Mouse (Mus musculus) cerebellum, adult 11-12 months (tissue): ENCODE measurements at regions not wholly inside any gene's neighbourhood (a gene's known extent, or its start where the extent isn't known, plus 50 kb on each side); places are given as distances from the start of the nearest gene placed in this dataset.
"Not testable (repeated sequence)": the region's sequence is repeated elsewhere in the genome, so short reads cannot be mapped to it uniquely, and the experiment has no call there.

Source experiments
- DNase-seq: peaks from one replicate; pipeline ENCODE4 v3.0.0; 2022

GRCm38 (mm10) chr2:78416574-78417109 lies 451.3 kb upstream of the Ube2e3 start:
- DNase-seq = no peak

DNA sequence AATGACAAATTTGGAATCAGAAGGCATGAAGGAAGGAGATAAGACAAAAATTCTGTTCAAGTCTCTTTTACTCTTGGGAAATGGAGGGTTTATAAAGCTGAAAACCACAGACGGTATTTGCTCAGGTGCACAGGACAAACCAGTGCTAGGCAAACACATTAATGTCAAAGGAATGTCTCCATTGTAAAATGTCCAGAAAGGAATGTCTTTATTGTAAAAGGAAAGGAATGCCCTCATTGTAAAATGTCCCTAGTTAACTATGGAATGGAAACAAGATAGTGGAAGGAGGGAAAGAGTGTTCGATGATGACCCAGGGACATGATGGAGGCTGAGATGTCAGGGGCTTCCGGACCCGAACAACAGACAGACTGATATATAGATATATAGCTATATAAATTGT lies 454.9 kb upstream of the Ube2e3 start:
- DNase-seq = no peak

DNA sequence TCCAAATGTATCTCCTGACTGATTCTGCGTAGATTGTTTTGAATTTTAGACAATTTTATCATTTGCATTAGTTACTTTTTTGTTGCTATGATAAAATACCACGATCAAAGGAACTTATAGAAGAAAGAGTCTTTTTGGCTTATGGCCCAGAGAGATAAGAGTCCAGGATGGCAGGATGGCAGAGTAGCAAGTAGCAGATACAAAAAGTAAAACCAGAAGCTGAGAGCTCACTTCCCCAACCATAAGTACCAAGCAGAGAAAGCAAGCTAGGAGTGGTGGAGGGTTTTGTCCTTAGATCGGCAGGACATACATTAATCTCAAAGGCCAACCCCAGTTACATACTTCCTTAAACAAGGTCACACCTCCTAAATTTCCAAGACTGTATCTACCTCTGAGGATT lies 457.7 kb upstream of the Cwc22 start:
- no peak for DNase-seq

GRCm38 (mm10) chr2:78399236-78399635 lies 453.1 kb upstream of the Cwc22 start:
- DNase-seq = no peak

DNA sequence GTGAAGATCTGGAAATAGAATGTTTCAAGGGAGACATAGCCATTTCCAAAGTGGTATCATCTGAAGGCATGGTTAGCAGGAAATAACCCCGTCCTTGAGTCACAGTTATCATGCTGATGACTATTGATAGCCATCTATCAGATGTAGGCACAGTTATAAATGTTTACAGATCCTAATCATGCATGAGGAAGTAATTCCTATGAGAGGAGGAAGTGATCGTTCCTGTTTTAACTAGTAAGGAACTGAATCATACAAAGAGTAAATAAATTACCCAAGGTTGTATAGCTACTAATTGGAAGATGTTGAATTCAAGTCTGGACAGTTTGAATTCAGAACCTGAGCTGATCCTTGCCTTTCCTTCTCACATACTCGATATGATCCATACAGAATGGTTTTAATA lies 450.7 kb upstream of the Cwc22 start:
- DNase-seq = no peak

- no peak for DNase-seq
Observed at GRCm38 (mm10) chr2:78393090-78393489, 446.9 kb upstream of the Cwc22 start.

DNA sequence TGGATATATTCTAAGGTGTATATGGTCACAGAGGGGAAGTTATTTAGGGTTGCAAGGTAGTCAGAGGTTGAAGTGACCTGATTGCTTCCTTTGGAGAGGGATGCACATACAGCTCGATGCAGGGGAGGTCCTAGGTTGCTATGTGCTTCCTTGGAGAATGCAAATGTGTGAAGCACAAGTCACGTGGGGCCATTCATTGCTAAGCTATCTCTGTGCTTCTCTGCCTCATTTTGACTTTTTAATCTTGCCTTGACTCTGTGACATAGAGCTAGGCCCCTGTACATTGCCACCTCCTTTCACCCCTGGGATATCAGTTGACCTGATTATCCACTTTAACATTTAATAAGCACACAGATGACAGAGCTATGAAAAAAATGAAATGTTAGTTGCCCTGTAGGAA lies 446.2 kb upstream of the Cwc22 start:
- DNase-seq = no peak

DNA sequence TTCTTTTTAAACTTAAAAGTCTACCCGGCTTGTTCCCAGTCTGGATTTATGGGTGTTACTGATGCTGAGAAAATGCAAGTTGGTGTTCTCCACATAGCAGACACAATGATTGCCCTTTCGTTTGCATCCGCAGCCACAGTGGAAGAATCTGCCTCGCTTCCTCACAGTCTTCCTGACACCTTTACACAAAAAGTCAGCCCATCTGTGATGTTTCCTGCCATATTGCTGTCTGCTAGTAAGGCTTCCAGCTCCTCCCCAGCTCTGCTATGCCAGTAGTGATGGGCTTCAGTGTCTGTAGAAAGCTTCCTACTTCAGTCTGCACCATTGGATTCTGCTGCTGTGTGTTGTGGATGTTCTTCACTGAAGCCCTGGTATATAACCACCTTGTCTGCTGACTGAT lies 441.8 kb upstream of the Cwc22 start:
- DNase-seq = no peak

- no peak for DNase-seq
Observed at GRCm38 (mm10) chr2:78381234-78381633, 435.1 kb upstream of the Cwc22 start.

- peak; percentile 87 for DNase-seq
Observed at GRCm38 (mm10) chr2:78331736-78332475, 385.7 kb upstream of the Cwc22 start.

DNA sequence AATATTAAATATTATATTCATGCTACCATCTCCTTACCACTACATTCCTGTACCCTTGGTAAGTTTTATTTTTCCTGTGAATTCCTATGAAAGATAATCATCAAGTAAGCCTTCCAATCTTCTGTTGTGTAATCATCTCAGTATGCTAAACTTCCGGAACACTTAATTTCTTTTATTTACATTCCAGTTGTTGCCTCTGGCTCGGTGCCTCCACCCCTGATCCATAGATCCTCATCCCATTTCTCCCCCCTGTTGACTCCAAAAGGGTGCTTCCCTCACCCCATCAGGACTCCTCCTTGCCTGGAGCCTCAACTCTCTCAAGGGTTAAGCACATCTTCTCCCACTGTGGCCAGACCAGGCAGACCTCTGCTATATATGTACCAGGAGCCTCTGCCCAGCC lies 379.9 kb upstream of the Cwc22 start:
- DNase-seq = no peak

- no peak for DNase-seq
Observed at GRCm38 (mm10) chr2:78322216-78322965, 376.2 kb upstream of the Cwc22 start.

DNA sequence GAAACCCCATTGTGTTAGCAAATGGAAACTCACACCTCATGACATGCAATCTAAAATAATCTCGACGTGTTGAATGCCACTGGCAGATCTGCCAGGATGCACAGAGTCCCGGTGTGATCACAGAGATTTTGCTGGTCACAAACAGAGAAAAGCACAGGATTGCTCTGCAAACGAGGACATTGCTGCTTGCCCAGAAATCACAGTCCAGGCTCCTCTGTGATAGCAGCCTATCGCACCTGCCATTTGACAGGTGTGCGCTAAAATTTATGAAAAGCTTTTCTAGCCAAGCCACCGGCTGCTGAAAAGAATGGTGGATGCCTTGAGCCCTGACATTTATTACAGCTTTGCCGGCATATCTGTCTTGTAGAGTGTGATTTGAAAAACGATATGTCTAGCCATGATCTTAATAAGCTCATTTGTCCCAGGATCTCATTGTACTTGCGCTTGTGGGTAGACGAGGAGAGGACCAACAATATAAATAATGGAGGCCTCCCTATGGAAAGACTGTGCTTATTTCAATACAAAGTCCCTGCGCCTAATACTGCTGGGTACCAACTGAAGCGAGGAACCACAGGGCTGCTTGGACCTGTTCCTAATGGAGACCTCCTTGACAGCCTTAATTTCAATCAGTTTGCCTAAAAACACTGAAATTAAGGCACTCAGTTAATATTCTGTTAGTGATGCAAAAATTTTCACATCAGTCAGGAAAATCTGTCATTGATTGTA lies 365.8 kb upstream of the Cwc22 start:
- DNase-seq = peak; percentile 21

GRCm38 (mm10) chr2:78309361-78309760 lies 363.2 kb upstream of the Cwc22 start:
- DNase-seq = no peak

DNA sequence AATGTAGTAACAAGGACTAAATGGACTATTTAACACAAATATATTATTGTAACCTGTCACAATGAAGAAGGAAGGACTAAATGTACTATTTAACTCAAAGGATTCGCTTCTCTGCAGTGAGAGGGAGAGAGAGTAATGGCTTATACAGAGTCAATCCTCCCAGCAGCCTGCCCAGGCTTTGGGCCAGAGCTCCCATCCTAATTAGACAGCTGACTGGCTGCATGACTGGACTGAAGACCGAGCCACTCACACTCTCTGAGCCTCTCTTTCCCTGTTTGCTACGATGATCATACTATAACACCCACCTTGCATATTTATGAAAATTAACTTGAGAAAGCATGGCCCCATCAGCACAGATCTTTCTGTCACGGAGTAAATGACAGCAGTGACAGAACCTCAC lies 360.7 kb upstream of the Cwc22 start:
- DNase-seq = no peak

GRCm38 (mm10) chr2:78291665-78292064 lies 345.5 kb upstream of the Cwc22 start:
- no peak for DNase-seq

DNA sequence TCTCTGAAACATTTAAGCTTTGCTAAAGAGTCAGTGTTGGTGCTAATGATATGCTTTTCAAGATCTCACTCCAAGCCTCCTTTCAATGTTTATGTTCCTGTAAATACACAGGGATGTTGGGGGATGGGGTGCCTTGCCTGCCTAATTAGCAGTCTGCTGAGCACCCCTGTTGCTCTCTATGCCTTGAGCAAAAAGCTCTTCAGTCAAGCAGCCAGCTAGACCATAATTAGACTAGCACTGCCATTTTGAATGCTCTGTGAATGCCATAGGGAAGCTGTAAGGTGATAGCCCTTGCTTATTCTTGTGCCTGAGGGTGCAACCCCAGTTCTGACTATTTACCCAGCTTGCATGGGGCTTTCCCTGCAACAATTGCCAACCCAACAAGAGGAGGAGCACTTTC lies 338.6 kb upstream of the Cwc22 start:
- DNase-seq = no peak

- no peak for DNase-seq
Observed at GRCm38 (mm10) chr2:78283605-78284004, 337.4 kb upstream of the Cwc22 start.

GRCm38 (mm10) chr2:78281846-78282245 lies 335.7 kb upstream of the Cwc22 start:
- not testable (repeated sequence) for DNase-seq

GRCm38 (mm10) chr2:78280219-78280915 lies 334.2 kb upstream of the Cwc22 start:
- no peak for DNase-seq

- DNase-seq = no peak
Observed at GRCm38 (mm10) chr2:78279382-78280056, 333.3 kb upstream of the Cwc22 start.

GRCm38 (mm10) chr2:78278630-78279029 lies 332.5 kb upstream of the Cwc22 start:
- DNase-seq = no peak
